15 mouse cellular contexts compared by ENCODE assay signal in the genomic region with DNA sequence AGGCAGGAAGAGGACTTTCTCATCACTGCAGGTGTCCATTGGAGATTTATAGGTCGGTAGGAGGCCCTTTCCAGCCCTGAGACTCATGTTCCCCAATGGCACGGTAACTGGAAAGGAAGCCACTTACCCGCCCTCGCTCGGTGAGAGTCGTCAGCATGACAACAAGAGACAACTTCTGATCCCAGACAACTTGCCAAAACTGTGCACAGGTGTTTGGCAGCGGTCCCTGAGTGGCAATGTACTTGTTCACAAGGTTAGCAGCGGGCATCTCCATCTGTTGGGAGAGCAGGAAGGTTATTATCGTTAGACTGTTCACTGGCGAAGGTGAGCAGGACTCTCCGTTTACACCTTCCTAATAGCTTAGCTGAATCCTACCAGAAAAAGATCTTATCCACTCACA.
DNase-seq lines count a peak whose midpoint lies in the region; TF ChIP-seq lines count a peak whose summit lies in the region.
"Had no signal": no experiment of that assay in that cellular context is flagged by ENCODE, and none has a peak within 500 bp of the region (broad histone marks: within the 10 kb centered on the region; RNA-seq: fewer than 3 reads in every experiment).

No protein-coding gene starts in this region.

- TF ChIP-seq POLR2A in lung, adult 2 months (IDR thresholded peaks at IDR 0.05; ENCODE audit: borderline replicate concordance, extremely low read depth, low read depth, low read length) = no peak
- TF ChIP-seq POLR2A in cerebellum, adult 2 months (IDR thresholded peaks at IDR 0.05; ENCODE audit: borderline replicate concordance, insufficient read depth, low read length) = no peak

- no peaks in the 10 kb centered on the region for H3K4me1 ChIP-seq in lung, adult 2 months (ENCODE audit: control insufficient read depth, insufficient read depth, low read length)
- no peaks in the 10 kb centered on the region for H3K4me1 ChIP-seq in cerebellum, adult 2 months (ENCODE audit: control insufficient read depth, insufficient read depth, low read length)
- H3K4me1 ChIP-seq: liver, embryonic 13.5 days had no signal

- H3K27me3 ChIP-seq in cerebellum, adult 2 months (ENCODE audit: control insufficient read depth, insufficient read depth, low read length) = no peaks in the 10 kb centered on the region
- H3K27me3 ChIP-seq: kidney, embryonic 15.5 days; liver, embryonic 13.5 days had no signal

- intact Hi-C loops in gastrocnemius, postnatal 36 days (cut with DNase I) = loop anchor here (5.0 kb wide), 1 partner anchor 573 kb away; no protein-coding TSS in a partner anchor

- no peak overlapping the region for H3K27ac ChIP-seq in cerebellum, adult 2 months (ENCODE audit: insufficient read depth, low read length)
- H3K27ac ChIP-seq: embryonic facial prominence, embryonic 10.5 days; kidney, embryonic 15.5 days; liver, embryonic 13.5 days had no signal

- DNase-seq in lung, adult 2 months = peak; percentile 23
- DNase-seq in lung, postnatal 10 days = no peak
- peak; percentile 39 to 43 for DNase-seq in cerebellum, adult 2 months
- peak; percentile 71 to 78 for DNase-seq in cerebellum, postnatal 14 days
- DNase-seq in gastrocnemius, postnatal 36 days = peak; percentile 49 to 74
- DNase-seq in adrenal gland, postnatal 4 days (ENCODE audit: low spot score in 2 of 2) = no peak
- DNase-seq in frontal cortex, postnatal 36 days (ENCODE audit: low spot score in 2 of 2) = no peak
- DNase-seq: adrenal gland, postnatal 10 days; forebrain, postnatal 0 days; liver, embryonic 13.5 days; right cerebral cortex, postnatal 14 days; thymus, adult 2 months had no signal

- no peak for TF ChIP-seq CTCF in lung, adult 2 months (IDR thresholded peaks at IDR 0.05; ENCODE audit: insufficient read depth, low read length)
- no peak for TF ChIP-seq CTCF in cerebellum, adult 2 months (IDR thresholded peaks at IDR 0.05; ENCODE audit: borderline replicate concordance, insufficient read depth, low read depth, low read length)

- 71% methylated on average over 11 of the region's 11 CpGs for WGBS in lung, adult 2 months
- 27% methylated on average over 11 of the region's 11 CpGs for WGBS in cerebellum, adult 2 months

- H3K4me3 ChIP-seq in lung, adult 2 months (replicated peaks; ENCODE audit: extremely low read depth, low read depth, low read length) = no peak overlapping the region
- H3K4me3 ChIP-seq in cerebellum, adult 2 months (replicated peaks; ENCODE audit: insufficient read depth, low read depth, low read length) = no peak overlapping the region
- H3K4me3 ChIP-seq: embryonic facial prominence, embryonic 10.5 days; erythroblast, embryonic 14.5 days; kidney, embryonic 15.5 days; liver, embryonic 13.5 days had no signal

Comparison
In these comparisons a context has a peak if more than half of its experiments do, and no peak if none do; other contexts are left out.
1. DNase-seq: peak in lung, adult 2 months (single experiment), cerebellum, adult 2 months (2 of 2), cerebellum, postnatal 14 days (2 of 2) and gastrocnemius, postnatal 36 days (2 of 2); none in lung, postnatal 10 days (single experiment), adrenal gland, postnatal 4 days (0 of 2) and frontal cortex, postnatal 36 days (0 of 2).